Mouse (Mus musculus): ENCODE data around the gene Ttc39b. TPM values are rescaled to one million over a fixed set of nuclear protein-coding genes. Genes with fewer than 3 reads are reported as not detected.
"Not testable (repeated sequence)": the region's sequence is repeated elsewhere in the genome, so short reads cannot be mapped to it uniquely, and the experiment has no call there.

The Ttc39b gene
- polyA plus RNA-seq, 1 experiment from 2014 or later, result 2.7 TPM

GRCm38 (mm10) chr4:83243706-83244105 is 80.3 kb downstream of the Ttc39b start:
- H3K9ac ChIP-seq (ENCODE audit: low read depth, low read length), result no peak overlapping the region
- H3K27ac ChIP-seq (ENCODE audit: low read depth, low read length), result no peak overlapping the region
- no peaks in the 10 kb centered on the region for H3K9me3 ChIP-seq (ENCODE audit: control insufficient read depth)
- ATAC-seq, result no peak
- no peaks in the 10 kb centered on the region for H3K27me3 ChIP-seq (replicated peaks; ENCODE audit: control insufficient read depth, insufficient read depth, low read length)
- H3K36me3 ChIP-seq (ENCODE audit: control insufficient read depth, insufficient read depth), result no peaks in the 10 kb centered on the region; the same call in 1 of the 2 replicates
- TF ChIP-seq CTCF (IDR thresholded peaks at IDR 0.05; ENCODE audit: low read depth), result no peak
- H3K4me3 ChIP-seq (ENCODE audit: low read depth, low read length), result no peak overlapping the region
- H3K4me1 ChIP-seq (replicated peaks; ENCODE audit: control insufficient read depth, insufficient read depth, low read length), result no peaks in the 10 kb centered on the region
- 91% methylated on average over 10 of the region's 10 CpGs for WGBS
- no peak overlapping the region for H3K4me2 ChIP-seq (replicated peaks; ENCODE audit: low read depth)

DNA sequence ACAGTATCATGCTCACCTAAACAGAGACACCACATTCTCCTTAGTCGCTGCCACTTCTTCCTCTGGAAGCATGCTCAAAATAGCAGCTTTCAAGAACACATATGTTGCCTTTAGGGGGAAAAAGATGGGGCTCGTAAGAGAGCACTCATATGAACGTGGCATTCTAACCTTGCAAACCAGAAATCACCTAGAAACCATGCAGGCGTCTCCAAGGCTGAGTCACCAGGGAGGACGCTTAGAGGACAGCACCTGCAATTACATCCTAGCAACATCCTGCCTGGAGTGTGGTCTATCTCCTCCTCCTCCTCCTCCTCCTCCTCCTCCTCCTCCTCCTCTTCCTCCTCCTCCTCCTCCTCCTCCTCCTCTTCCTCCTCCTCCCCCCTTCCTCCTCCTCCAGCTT is 82.4 kb downstream of the Ttc39b start:
- Histone ChIP-seq H3K4me1 (replicated peaks; ENCODE audit: control insufficient read depth, insufficient read depth, low read length) (no peaks in the 10 kb centered on the region), H3K9ac (ENCODE audit: low read depth, low read length) (no peak overlapping the region), H3K27ac (ENCODE audit: low read depth, low read length) (no peak overlapping the region), H3K9me3 (ENCODE audit: control insufficient read depth) (no peaks in the 10 kb centered on the region), H3K4me3 (ENCODE audit: low read depth, low read length) (no peak overlapping the region), H3K4me2 (replicated peaks; ENCODE audit: low read depth) (no peak overlapping the region), H3K36me3 (ENCODE audit: control insufficient read depth, insufficient read depth) (no peaks in the 10 kb centered on the region; the same call in 1 of the 2 replicates), H3K27me3 (replicated peaks; ENCODE audit: control insufficient read depth, insufficient read depth, low read length) (no peaks in the 10 kb centered on the region)
- ATAC-seq, result no peak
- 54% methylated on average over 5 of the region's 5 CpGs for WGBS
- TF ChIP-seq CTCF (IDR thresholded peaks at IDR 0.05; ENCODE audit: low read depth), result 0 out of 2 replicates have a peak, but pooled peaks have one; percentile 7

- H3K4me2 ChIP-seq (replicated peaks; ENCODE audit: low read depth), result no peak overlapping the region
- no peak overlapping the region for H3K27ac ChIP-seq (ENCODE audit: low read depth, low read length)
- no peaks in the 10 kb centered on the region for H3K4me1 ChIP-seq (replicated peaks; ENCODE audit: control insufficient read depth, insufficient read depth, low read length)
- H3K36me3 ChIP-seq (ENCODE audit: control insufficient read depth, insufficient read depth), result no peaks in the 10 kb centered on the region; the same call in 1 of the 2 replicates
- H3K4me3 ChIP-seq (ENCODE audit: low read depth, low read length), result no peak overlapping the region
- TF ChIP-seq CTCF (IDR thresholded peaks at IDR 0.05; ENCODE audit: low read depth), result no peak
- no peaks in the 10 kb centered on the region for H3K27me3 ChIP-seq (replicated peaks; ENCODE audit: control insufficient read depth, insufficient read depth, low read length)
- H3K9me3 ChIP-seq (ENCODE audit: control insufficient read depth), result no peaks in the 10 kb centered on the region
- H3K9ac ChIP-seq (ENCODE audit: low read depth, low read length), result no peak overlapping the region
- ATAC-seq, result no peak
- 67% methylated on average over 5 of the region's 5 CpGs for WGBS
These were observed 86.4 kb downstream of the Ttc39b start for GRCm38 (mm10) chr4:83237656-83238055.

DNA sequence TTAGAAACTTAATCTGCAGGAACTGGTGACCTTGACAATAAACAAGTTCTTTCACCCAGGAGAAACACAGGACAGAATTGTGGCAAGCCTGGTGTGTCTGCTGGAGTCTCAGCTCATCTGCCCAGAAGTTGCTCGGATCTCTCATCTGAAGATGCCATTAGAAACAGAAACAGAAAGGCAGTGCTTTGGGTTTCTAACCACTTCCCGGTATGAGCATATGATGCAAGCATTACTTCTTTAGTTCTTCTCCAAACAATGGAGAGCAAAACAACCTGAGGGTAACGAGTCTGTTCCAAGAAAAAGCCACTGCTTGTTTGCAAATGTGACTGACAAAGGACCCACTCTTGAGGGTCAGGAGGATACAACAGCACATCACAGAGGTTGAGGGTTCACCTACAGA is 88.8 kb downstream of the Ttc39b start:
- not testable (repeated sequence) for ATAC-seq; H3K4me1 ChIP-seq (replicated peaks; ENCODE audit: control insufficient read depth, insufficient read depth, low read length); H3K9ac ChIP-seq (ENCODE audit: low read depth, low read length); H3K4me3 ChIP-seq (ENCODE audit: low read depth, low read length); H3K36me3 ChIP-seq (ENCODE audit: control insufficient read depth, insufficient read depth); H3K27me3 ChIP-seq (replicated peaks; ENCODE audit: control insufficient read depth, insufficient read depth, low read length); H3K4me2 ChIP-seq (replicated peaks; ENCODE audit: low read depth); H3K9me3 ChIP-seq (ENCODE audit: control insufficient read depth); H3K27ac ChIP-seq (ENCODE audit: low read depth, low read length)
- WGBS, result 61% methylated on average over 1 of the region's 3 CpGs

DNA sequence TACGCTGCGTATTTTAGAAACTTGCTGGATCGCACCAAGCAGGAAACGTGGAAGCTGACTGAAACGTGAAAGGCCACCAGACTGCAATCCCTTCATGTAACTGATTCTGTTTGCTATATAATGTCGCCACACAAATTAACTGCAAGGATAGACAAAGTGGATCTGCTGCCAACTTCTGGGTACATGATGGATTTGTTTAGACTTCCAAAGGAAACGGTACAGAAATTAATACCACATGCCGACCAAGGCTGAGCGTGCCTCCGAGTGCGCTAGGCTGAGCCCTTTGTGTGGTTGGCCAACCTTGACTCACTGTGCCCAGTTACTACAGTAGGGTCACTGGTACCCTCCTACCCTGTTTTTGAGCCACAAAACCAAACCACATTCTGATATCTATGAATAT is 89.3 kb downstream of the Ttc39b start:
- Histone ChIP-seq H3K4me1 (replicated peaks; ENCODE audit: control insufficient read depth, insufficient read depth, low read length) (no peaks in the 10 kb centered on the region), H3K9ac (ENCODE audit: low read depth, low read length) (no peak overlapping the region), H3K9me3 (ENCODE audit: control insufficient read depth) (no peaks in the 10 kb centered on the region), H3K27me3 (replicated peaks; ENCODE audit: control insufficient read depth, insufficient read depth, low read length) (no peaks in the 10 kb centered on the region), H3K4me2 (replicated peaks; ENCODE audit: low read depth) (no peak overlapping the region), H3K4me3 (ENCODE audit: low read depth, low read length) (no peak overlapping the region), H3K27ac (ENCODE audit: low read depth, low read length) (no peak overlapping the region), H3K36me3 (ENCODE audit: control insufficient read depth, insufficient read depth) (no peaks in the 10 kb centered on the region)
- no peak for TF ChIP-seq CTCF (IDR thresholded peaks at IDR 0.05; ENCODE audit: low read depth)
- 80% methylated on average over 11 of the region's 11 CpGs for WGBS
- ATAC-seq, result no peak

- H3K9ac ChIP-seq (ENCODE audit: low read depth, low read length), result no peak overlapping the region
- H3K4me3 ChIP-seq (ENCODE audit: low read depth, low read length), result no peak overlapping the region
- TF ChIP-seq CTCF (IDR thresholded peaks at IDR 0.05; ENCODE audit: low read depth), result no peak
- no peaks in the 10 kb centered on the region for H3K9me3 ChIP-seq (ENCODE audit: control insufficient read depth)
- 92% methylated on average over 7 of the region's 7 CpGs for WGBS
- no peak for ATAC-seq
- no peaks in the 10 kb centered on the region for H3K27me3 ChIP-seq (replicated peaks; ENCODE audit: control insufficient read depth, insufficient read depth, low read length)
- no peaks in the 10 kb centered on the region for H3K36me3 ChIP-seq (ENCODE audit: control insufficient read depth, insufficient read depth)
- no peak overlapping the region for H3K27ac ChIP-seq (ENCODE audit: low read depth, low read length)
- no peak overlapping the region for H3K4me2 ChIP-seq (replicated peaks; ENCODE audit: low read depth)
- H3K4me1 ChIP-seq (replicated peaks; ENCODE audit: control insufficient read depth, insufficient read depth, low read length), result no peaks in the 10 kb centered on the region
These were observed 89.9 kb downstream of the Ttc39b start for GRCm38 (mm10) chr4:83234132-83234531.
